Mouse (Mus musculus) hindbrain, embryonic 16.5 days (tissue): ENCODE data around the gene Pnpo. TPM values are rescaled to one million over a fixed set of nuclear protein-coding genes. Genes with fewer than 3 reads are reported as not detected.

Experiments
- polyA plus RNA-seq: library from polyadenylated mRNA; unstranded; fragments of >200 nt; fragmentation: Nextera tagmentation; extraction: Ambion mirVana; gene quantifications from 2 replicates; pipeline ENCODE4 v1.2.1, GENCODE M21; 2015

Gene Pnpo
- polyA plus RNA-seq, 1 experiment from 2014 or later = 36.2 TPM

Other genes with a start within 250 kb of the Pnpo start
- 52.2 and 55.9 TPM in 2 replicates for gene Snx11, start 166.4 kb downstream of the Pnpo start, polyA plus RNA-seq
- gene Cbx1, start 154.9 kb downstream of the Pnpo start, polyA plus RNA-seq = 51.6 and 52.0 TPM in 2 replicates
- 83.3 and 86.9 TPM in 2 replicates for gene Nfe2l1, start 114.0 kb downstream of the Pnpo start, polyA plus RNA-seq
- 22.2 and 27.4 TPM in 2 replicates for gene Copz2, start 94.1 kb downstream of the Pnpo start, polyA plus RNA-seq
- 81.2 and 84.8 TPM in 2 replicates for gene Cdk5rap3, start 27.5 kb downstream of the Pnpo start, polyA plus RNA-seq
- gene Prr15l, start 15.9 kb downstream of the Pnpo start, polyA plus RNA-seq = 0.35 and 0.60 TPM in 2 replicates
- gene Sp2, start 39.0 kb upstream of the Pnpo start, polyA plus RNA-seq = 13.5 and 19.0 TPM in 2 replicates
- 0.32 and 0.35 TPM in 2 replicates for gene Sp6, start 69.4 kb upstream of the Pnpo start, polyA plus RNA-seq
- gene Scrn2, start 86.0 kb upstream of the Pnpo start, polyA plus RNA-seq = 14.5 and 16.8 TPM in 2 replicates
- 3.4 and 3.9 TPM in 2 replicates for gene Lrrc46, start 97.4 kb upstream of the Pnpo start, polyA plus RNA-seq
- gene Mrpl10, start 97.6 kb upstream of the Pnpo start, polyA plus RNA-seq = 63.4 and 66.9 TPM in 2 replicates
- gene Osbpl7, start 106.6 kb upstream of the Pnpo start, polyA plus RNA-seq = 12.5 and 12.9 TPM in 2 replicates
- 0.15 and 0.22 TPM in 2 replicates for gene Tbx21, start 171.3 kb upstream of the Pnpo start, polyA plus RNA-seq
- 7.2 and 7.8 TPM in 2 replicates for gene Tbkbp1, start 207.5 kb upstream of the Pnpo start, polyA plus RNA-seq
- gene Kpnb1, start 243.9 kb upstream of the Pnpo start, polyA plus RNA-seq = 29.7 and 31.4 TPM in 2 replicates